8 mouse cellular contexts compared by ENCODE assay signal in genomic region chr12:29528031-29528771, GRCm38 (mm10). TPM values are rescaled to one million over a fixed set of nuclear protein-coding genes. Genes with fewer than 3 reads are reported as not detected.
DNase-seq lines count a peak whose midpoint lies in the region; ATAC-seq and TF ChIP-seq lines count a peak whose summit lies in the region.

Gene Myt1l (plus strand): TSS chr12:29528384.

- no peak within 1 kb of the TSS for H3K9ac ChIP-seq in liver, embryonic 11.5 days (ENCODE audit: low read depth, low read length)
- no peak within 1 kb of the TSS for H3K9ac ChIP-seq in liver, postnatal 0 days (replicated peaks)
- H3K9ac ChIP-seq in embryonic facial prominence, embryonic 14.5 days (ENCODE audit: low read depth, low read length) = peak within 1 kb of the TSS; percentile 46; the same call in 1 of the 2 replicates
- H3K9ac ChIP-seq in midbrain, postnatal 0 days (replicated peaks; ENCODE audit: low read length, poor library complexity, severe bottlenecking) = peak within 1 kb of the TSS; percentile 70

- no peak within 1 kb of the TSS for H3K27ac ChIP-seq in liver, embryonic 11.5 days (ENCODE audit: low read depth, low read length)
- H3K27ac ChIP-seq in liver, postnatal 0 days (ENCODE audit: low read depth) = no peak within 1 kb of the TSS
- H3K27ac ChIP-seq in embryonic facial prominence, embryonic 14.5 days (replicated peaks; ENCODE audit: low read depth, low read length) = no peak within 1 kb of the TSS; the same call in 1 of the 2 replicates
- H3K27ac ChIP-seq in midbrain, postnatal 0 days (ENCODE audit: low read depth, low read length) = peak within 1 kb of the TSS; percentile 99

- peaks cover 23% of the 10 kb centered on the region for H3K27me3 ChIP-seq in liver, embryonic 11.5 days (replicated peaks; ENCODE audit: control insufficient read depth, insufficient read depth, low read length)
- peaks cover 14% of the 10 kb centered on the region for H3K27me3 ChIP-seq in liver, postnatal 0 days (ENCODE audit: insufficient read depth, low read length)
- peaks cover 35% of the 10 kb centered on the region for H3K27me3 ChIP-seq in embryonic facial prominence, embryonic 14.5 days (replicated peaks; ENCODE audit: control insufficient read depth, insufficient read depth, low read length)
- no peaks in the 10 kb centered on the region for H3K27me3 ChIP-seq in midbrain, postnatal 0 days (ENCODE audit: insufficient read depth, low read length)

- no peaks in the 10 kb centered on the region for H3K4me1 ChIP-seq in liver, embryonic 11.5 days (replicated peaks; ENCODE audit: control insufficient read depth, insufficient read depth, low read length)
- H3K4me1 ChIP-seq in liver, postnatal 0 days (ENCODE audit: insufficient read depth) = no peaks in the 10 kb centered on the region
- H3K4me1 ChIP-seq in embryonic facial prominence, embryonic 14.5 days (ENCODE audit: control insufficient read depth, insufficient read depth, low read length) = peaks cover 5% of the 10 kb centered on the region; the same call in 1 of the 2 replicates
- peaks cover 4% of the 10 kb centered on the region; the same call in 1 of the 2 replicates for H3K4me1 ChIP-seq in midbrain, postnatal 0 days (ENCODE audit: insufficient read depth, low read length)

- peak within 1 kb of the TSS; percentile 36 for H3K4me2 ChIP-seq in liver, embryonic 11.5 days
- H3K4me2 ChIP-seq in liver, postnatal 0 days (ENCODE audit: low read depth, low read length) = no peak within 1 kb of the TSS
- peak within 1 kb of the TSS; percentile 48 for H3K4me2 ChIP-seq in embryonic facial prominence, embryonic 14.5 days (ENCODE audit: low read depth, low read length)
- peak within 1 kb of the TSS; percentile 69 for H3K4me2 ChIP-seq in midbrain, postnatal 0 days (ENCODE audit: low read depth, low read length, poor library complexity, severe bottlenecking)

- no peak for ATAC-seq in liver, embryonic 11.5 days (replicated peaks; ENCODE audit: low FRiP score)
- no peak for ATAC-seq in liver, postnatal 0 days
- no peak for ATAC-seq in embryonic facial prominence, embryonic 14.5 days (ENCODE audit: low read depth)
- 0 out of 2 replicates have a peak, but pooled peaks have one; percentile 26 for ATAC-seq in midbrain, postnatal 0 days (ENCODE audit: low FRiP score)
- ATAC-seq in CD4-positive, CD25-positive, alpha-beta regulatory T cell, adult 4 months = no peak

- no peaks in the 10 kb centered on the region for H3K36me3 ChIP-seq in liver, embryonic 11.5 days (ENCODE audit: control insufficient read depth, insufficient read depth, low read length)
- H3K36me3 ChIP-seq in liver, postnatal 0 days (replicated peaks; ENCODE audit: insufficient read depth, low read length) = no peaks in the 10 kb centered on the region
- H3K36me3 ChIP-seq in embryonic facial prominence, embryonic 14.5 days (ENCODE audit: control insufficient read depth, insufficient read depth, low read length) = no peaks in the 10 kb centered on the region
- no peaks in the 10 kb centered on the region for H3K36me3 ChIP-seq in midbrain, postnatal 0 days (ENCODE audit: insufficient read depth, low read length)

- 38% methylated on average over 13 of the region's 13 CpGs for WGBS in liver, embryonic 11.5 days
- WGBS in liver, postnatal 0 days (ENCODE audit: insufficient replicate concordance) = 35% methylated on average over 13 of the region's 13 CpGs
- WGBS in embryonic facial prominence, embryonic 14.5 days = 24% methylated on average over 13 of the region's 13 CpGs
- 4% methylated on average over 13 of the region's 13 CpGs for WGBS in midbrain, postnatal 0 days

- no peak for TF ChIP-seq EP300 in liver, postnatal 0 days (IDR thresholded peaks at IDR 0.05; ENCODE audit: low read depth)

- no peak for DNase-seq in liver, embryonic 11.5 days (ENCODE audit: low spot score)
- DNase-seq in liver, postnatal 0 days = no peak
- no peak for DNase-seq in embryonic facial prominence, embryonic 14.5 days (ENCODE audit: low spot score)
- peak; percentile 79 for DNase-seq in layer of hippocampus, adult 9-10 months (ENCODE audit: low spot score)
- peak; percentile 79 for DNase-seq in midbrain, postnatal 0 days (ENCODE audit: low spot score)
- DNase-seq in thymus, postnatal 0 days (ENCODE audit: low spot score) = no peak
- no peak for DNase-seq in urinary bladder, postnatal 36 days (ENCODE audit: low spot score in 2 of 2)

- TF ChIP-seq CTCF in liver, postnatal 0 days (IDR thresholded peaks at IDR 0.05; ENCODE audit: low read depth) = no peak
- no peak for TF ChIP-seq CTCF in midbrain, postnatal 0 days (IDR thresholded peaks at IDR 0.05)

- H3K9me3 ChIP-seq in liver, embryonic 11.5 days (ENCODE audit: control insufficient read depth, low read length) = no peaks in the 10 kb centered on the region
- no peaks in the 10 kb centered on the region for H3K9me3 ChIP-seq in liver, postnatal 0 days (ENCODE audit: low read length)
- no peaks in the 10 kb centered on the region for H3K9me3 ChIP-seq in embryonic facial prominence, embryonic 14.5 days (ENCODE audit: control insufficient read depth, low read length)
- H3K9me3 ChIP-seq in midbrain, postnatal 0 days (ENCODE audit: low read length) = no peaks in the 10 kb centered on the region

- no peak within 1 kb of the TSS for H3K4me3 ChIP-seq in liver, embryonic 11.5 days (ENCODE audit: low read depth, low read length)
- H3K4me3 ChIP-seq in liver, postnatal 0 days (ENCODE audit: low read depth, low read length) = no peak within 1 kb of the TSS
- H3K4me3 ChIP-seq in embryonic facial prominence, embryonic 14.5 days (ENCODE audit: low read depth, low read length) = peak within 1 kb of the TSS; percentile 23
- peak within 1 kb of the TSS; percentile 41 for H3K4me3 ChIP-seq in midbrain, postnatal 0 days (ENCODE audit: low read depth, low read length)

RNA-seq across cellular contexts. Expression of gene Myt1l, which starts in this region (rescaled TPM):
- polyA plus RNA-seq in liver, embryonic 11.5 days (2014; fragmentation: Nextera tagmentation; extraction: Ambion mirVana) = 0.44 and 0.53 TPM in 2 replicates
- polyA plus RNA-seq in liver, postnatal 0 days (2015; fragmentation: Nextera tagmentation; extraction: Ambion mirVana) = not detected in 2 replicates
- polyA plus RNA-seq in embryonic facial prominence, embryonic 14.5 days (2014; fragmentation: Nextera tagmentation; extraction: Ambion mirVana) = 9.7 and 11.9 TPM in 2 replicates
- 104 and 130 TPM in 2 replicates for total RNA-seq in midbrain, postnatal 0 days (2014; rRNA removed)
- 208 and 223 TPM in 2 replicates for polyA plus RNA-seq in midbrain, postnatal 0 days (2015; fragmentation: Nextera tagmentation; extraction: Ambion mirVana)
- polyA plus RNA-seq in thymus, postnatal 0 days (2015; fragmentation: Nextera tagmentation; extraction: Ambion mirVana) = 0.16 TPM in 1 of 2 replicates, not detected in the other
- under 1 TPM in 1 of 2 experiments, not detected in 1; 0.20 TPM for polyA plus RNA-seq in CD4-positive, CD25-positive, alpha-beta regulatory T cell, adult 4 months (2017; shearing (Covaris generic))

Comparison
In these comparisons a context has a peak if more than half of its experiments do, and no peak if none do; other contexts are left out.
1. RNA of gene Myt1l (polyA plus RNA-seq): 208 to 223 TPM in midbrain, postnatal 0 days; 9.7 to 11.9 TPM in embryonic facial prominence, embryonic 14.5 days, 0.44 to 0.53 TPM in liver, embryonic 11.5 days, 0.20 TPM in CD4-positive, CD25-positive, alpha-beta regulatory T cell, adult 4 months, 0.16 TPM in thymus, postnatal 0 days and not detected in liver, postnatal 0 days; every median in the first group is over 10 times any median in the second.
2. DNase-seq: peak in layer of hippocampus, adult 9-10 months (single experiment) and midbrain, postnatal 0 days (single experiment); none in liver, embryonic 11.5 days (single experiment), liver, postnatal 0 days (single experiment), embryonic facial prominence, embryonic 14.5 days (single experiment), thymus, postnatal 0 days (single experiment) and urinary bladder, postnatal 36 days (0 of 2).
3. H3K4me3 ChIP-seq: peak in embryonic facial prominence, embryonic 14.5 days (single experiment) and midbrain, postnatal 0 days (single experiment); none in liver, embryonic 11.5 days (single experiment) and liver, postnatal 0 days (single experiment).
4. H3K9ac ChIP-seq: peak in embryonic facial prominence, embryonic 14.5 days (single experiment) and midbrain, postnatal 0 days (single experiment); none in liver, embryonic 11.5 days (single experiment) and liver, postnatal 0 days (single experiment).